Mouse (Mus musculus): ENCODE measurements around the gene Lmod2. TPM values are rescaled to one million over a fixed set of nuclear protein-coding genes. Genes with fewer than 3 reads are reported as not detected.

Gene Lmod2
- polyA plus RNA-seq, 1 experiment from 2014 or later: not detected

- Histone ChIP-seq H3K27me3 (ENCODE audit: control insufficient read depth, insufficient read depth, low read length) (no peaks in the 10 kb centered on the region), H3K4me1 (ENCODE audit: control insufficient read depth, insufficient read depth, low read length) (no peaks in the 10 kb centered on the region), H3K4me2 (ENCODE audit: low read depth, severe bottlenecking) (no peak overlapping the region), H3K27ac (replicated peaks; ENCODE audit: low read depth, low read length) (no peak overlapping the region), H3K9ac (ENCODE audit: low read length) (no peak overlapping the region), H3K4me3 (ENCODE audit: low read depth, low read length) (no peak overlapping the region), H3K9me3 (ENCODE audit: control insufficient read depth, low read length) (no peaks in the 10 kb centered on the region), H3K36me3 (ENCODE audit: control insufficient read depth, insufficient read depth, low read length) (peaks cover 4% of the 10 kb centered on the region; the same call in 1 of the 2 replicates)
- DNase-seq (ENCODE audit: low spot score) (no peak), ATAC-seq (ENCODE audit: insufficient number of reproducible peaks, low FRiP score, low TSS enrichment, low read depth) (no peak)
- WGBS: 93% methylated on average over 4 of the region's 4 CpGs
These were observed 16.4 kb downstream of the Lmod2 start for GRCm38 (mm10) chr6:24613918-24614317.

- Histone ChIP-seq H3K4me1 (ENCODE audit: control insufficient read depth, insufficient read depth, low read length) (no peaks in the 10 kb centered on the region), H3K4me3 (ENCODE audit: low read depth, low read length) (no peak overlapping the region), H3K27ac (replicated peaks; ENCODE audit: low read depth, low read length) (no peak overlapping the region), H3K9ac (ENCODE audit: low read length) (no peak overlapping the region), H3K9me3 (ENCODE audit: control insufficient read depth, low read length) (no peaks in the 10 kb centered on the region), H3K4me2 (ENCODE audit: low read depth, severe bottlenecking) (no peak overlapping the region), H3K36me3 (ENCODE audit: control insufficient read depth, insufficient read depth, low read length) (peaks cover 4% of the 10 kb centered on the region; the same call in 1 of the 2 replicates), H3K27me3 (ENCODE audit: control insufficient read depth, insufficient read depth, low read length) (no peaks in the 10 kb centered on the region)
- 84% methylated on average over 4 of the region's 4 CpGs for WGBS
- ATAC-seq (ENCODE audit: insufficient number of reproducible peaks, low FRiP score, low TSS enrichment, low read depth) (no peak), DNase-seq (ENCODE audit: low spot score) (no peak)
These were observed 19.2 kb downstream of the Lmod2 start for GRCm38 (mm10) chr6:24616746-24617145.

DNA sequence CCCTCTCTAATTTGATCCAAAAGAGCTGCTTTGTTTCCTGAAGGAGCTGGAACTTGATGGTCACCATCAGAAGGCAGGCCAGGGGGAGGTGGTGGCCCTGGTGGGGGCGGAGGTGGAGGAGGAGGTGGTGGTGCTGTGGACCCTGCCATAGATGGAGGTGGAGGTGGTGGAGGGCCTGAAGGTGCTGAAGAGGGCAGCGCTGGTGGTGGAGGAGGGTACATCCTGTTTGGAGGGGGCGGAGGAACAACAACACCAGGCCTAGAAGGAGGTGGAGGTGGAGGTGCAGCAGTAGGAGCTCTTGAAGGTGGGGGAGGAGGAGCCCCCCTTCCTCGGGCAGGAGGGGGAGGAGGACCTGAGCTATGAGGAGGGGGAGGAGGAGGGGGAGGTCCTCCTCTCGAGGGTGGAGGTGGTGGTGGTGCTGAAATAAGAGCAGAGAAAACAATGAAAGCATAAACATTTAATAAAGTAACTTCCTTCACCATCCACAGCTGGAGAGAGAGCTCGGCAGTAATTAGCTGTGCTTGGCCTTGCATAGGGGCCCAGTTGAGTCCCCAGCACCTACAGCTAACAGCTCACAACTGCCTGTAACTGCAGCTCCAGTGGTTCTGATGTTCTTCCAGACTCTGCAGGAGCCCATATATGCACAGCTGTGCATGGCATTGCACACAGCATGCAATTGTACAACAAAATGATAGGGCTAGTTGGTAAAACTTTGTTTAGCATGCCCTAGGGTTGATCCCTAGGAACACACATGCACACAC, 21.9 kb downstream of the Lmod2 start:
- no peaks in the 10 kb centered on the region for H3K27me3 ChIP-seq (ENCODE audit: control insufficient read depth, insufficient read depth, low read length)
- ATAC-seq (ENCODE audit: insufficient number of reproducible peaks, low FRiP score, low TSS enrichment, low read depth) (peak; percentile 60; the same call in 1 of the 2 replicates), DNase-seq (ENCODE audit: low spot score) (no peak)
- H3K4me2 ChIP-seq (ENCODE audit: low read depth, severe bottlenecking): no peak overlapping the region
- WGBS: 64% methylated on average over 6 of the region's 6 CpGs
- H3K9ac ChIP-seq (ENCODE audit: low read length): no peak overlapping the region
- no peaks in the 10 kb centered on the region for H3K4me1 ChIP-seq (ENCODE audit: control insufficient read depth, insufficient read depth, low read length)
- no peak overlapping the region for H3K4me3 ChIP-seq (ENCODE audit: low read depth, low read length)
- no peak overlapping the region for H3K27ac ChIP-seq (replicated peaks; ENCODE audit: low read depth, low read length)
- no peaks in the 10 kb centered on the region for H3K9me3 ChIP-seq (ENCODE audit: control insufficient read depth, low read length)
- H3K36me3 ChIP-seq (ENCODE audit: control insufficient read depth, insufficient read depth, low read length): 0 out of 2 replicates have a peak, but pooled peaks cover 2% of the 10 kb centered on the region

DNA sequence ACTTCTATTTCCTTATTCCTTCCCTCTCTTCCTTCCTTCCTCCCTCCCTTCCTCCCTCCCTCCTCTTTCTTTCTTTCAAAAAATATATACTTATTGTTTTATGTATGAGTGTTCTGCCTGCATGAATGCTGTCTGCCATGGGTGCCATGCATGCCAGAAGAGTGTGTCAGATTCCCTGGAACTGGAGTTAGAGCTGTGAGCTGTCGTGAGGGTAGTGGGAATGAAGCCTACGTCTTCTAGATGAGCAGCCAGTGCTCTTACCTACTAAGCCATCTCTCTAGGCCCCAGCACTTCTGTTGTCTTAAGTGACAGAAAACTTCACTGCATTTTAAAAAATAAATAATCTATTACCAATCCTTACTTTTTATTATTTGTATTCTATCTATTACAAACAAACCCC, 23.4 kb downstream of the Lmod2 start:
- Histone ChIP-seq H3K36me3 (ENCODE audit: control insufficient read depth, insufficient read depth, low read length) (peaks cover 4% of the 10 kb centered on the region; the same call in 1 of the 2 replicates), H3K4me2 (ENCODE audit: low read depth, severe bottlenecking) (no peak overlapping the region), H3K4me3 (ENCODE audit: low read depth, low read length) (no peak overlapping the region), H3K9me3 (ENCODE audit: control insufficient read depth, low read length) (no peaks in the 10 kb centered on the region), H3K27ac (replicated peaks; ENCODE audit: low read depth, low read length) (no peak overlapping the region), H3K9ac (ENCODE audit: low read length) (no peak overlapping the region), H3K27me3 (ENCODE audit: control insufficient read depth, insufficient read depth, low read length) (no peaks in the 10 kb centered on the region), H3K4me1 (ENCODE audit: control insufficient read depth, insufficient read depth, low read length) (no peaks in the 10 kb centered on the region)
- 83% methylated on average over 2 of the region's 2 CpGs for WGBS
- ATAC-seq (ENCODE audit: insufficient number of reproducible peaks, low FRiP score, low TSS enrichment, low read depth) (no peak), DNase-seq (ENCODE audit: low spot score) (no peak)

GRCm38 (mm10) chr6:24622098-24622497, 24.5 kb downstream of the Lmod2 start:
- H3K27me3 ChIP-seq (ENCODE audit: control insufficient read depth, insufficient read depth, low read length): no peaks in the 10 kb centered on the region
- no peak overlapping the region for H3K4me2 ChIP-seq (ENCODE audit: low read depth, severe bottlenecking)
- no peak for DNase-seq (ENCODE audit: low spot score)
- no peak overlapping the region for H3K4me3 ChIP-seq (ENCODE audit: low read depth, low read length)
- H3K4me1 ChIP-seq (ENCODE audit: control insufficient read depth, insufficient read depth, low read length): no peaks in the 10 kb centered on the region
- no peak overlapping the region for H3K27ac ChIP-seq (replicated peaks; ENCODE audit: low read depth, low read length)
- 91% methylated on average over 2 of the region's 2 CpGs for WGBS
- no peak for ATAC-seq (ENCODE audit: insufficient number of reproducible peaks, low FRiP score, low TSS enrichment, low read depth)
- no peak overlapping the region for H3K9ac ChIP-seq (ENCODE audit: low read length)
- H3K9me3 ChIP-seq (ENCODE audit: control insufficient read depth, low read length): no peaks in the 10 kb centered on the region
- peaks cover 4% of the 10 kb centered on the region; the same call in 1 of the 2 replicates for H3K36me3 ChIP-seq (ENCODE audit: control insufficient read depth, insufficient read depth, low read length)

DNA sequence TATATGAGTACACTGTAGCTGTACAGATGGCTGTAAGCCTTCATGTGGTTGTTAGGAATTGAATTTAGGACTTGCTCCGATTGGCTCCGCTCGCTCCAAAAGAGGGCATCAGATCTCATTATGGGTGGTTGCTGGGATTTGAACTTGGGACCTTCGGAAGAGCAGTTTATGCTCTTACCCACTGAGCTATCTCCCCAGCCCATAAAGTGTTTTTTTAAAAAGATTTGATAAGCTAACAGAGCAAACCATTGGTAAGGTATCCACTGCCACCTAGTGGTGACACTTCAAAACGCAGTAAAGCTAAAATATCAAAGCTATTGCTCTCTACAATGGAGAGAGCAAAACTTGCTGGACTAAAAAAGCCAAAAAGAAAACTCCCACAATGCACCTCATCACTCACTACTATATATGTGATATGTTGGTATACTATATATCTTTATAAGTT, 30.0 kb downstream of the Lmod2 start:
- 70% methylated on average over 5 of the region's 5 CpGs for WGBS
- Histone ChIP-seq H3K4me3 (ENCODE audit: low read depth, low read length) (no peak overlapping the region), H3K4me2 (ENCODE audit: low read depth, severe bottlenecking) (no peak overlapping the region), H3K9me3 (ENCODE audit: control insufficient read depth, low read length) (no peaks in the 10 kb centered on the region), H3K9ac (ENCODE audit: low read length) (no peak overlapping the region), H3K27ac (replicated peaks; ENCODE audit: low read depth, low read length) (no peak overlapping the region), H3K36me3 (ENCODE audit: control insufficient read depth, insufficient read depth, low read length) (peaks cover 4% of the 10 kb centered on the region; the same call in 1 of the 2 replicates), H3K4me1 (ENCODE audit: control insufficient read depth, insufficient read depth, low read length) (no peaks in the 10 kb centered on the region), H3K27me3 (ENCODE audit: control insufficient read depth, insufficient read depth, low read length) (no peaks in the 10 kb centered on the region)
- DNase-seq (ENCODE audit: low spot score) (peak; percentile 59), ATAC-seq (ENCODE audit: insufficient number of reproducible peaks, low FRiP score, low TSS enrichment, low read depth) (peak; percentile 44; the same call in 1 of the 2 replicates)

- Histone ChIP-seq H3K4me2 (ENCODE audit: low read depth, severe bottlenecking) (no peak overlapping the region), H3K9me3 (ENCODE audit: control insufficient read depth, low read length) (no peaks in the 10 kb centered on the region), H3K9ac (ENCODE audit: low read length) (no peak overlapping the region), H3K36me3 (ENCODE audit: control insufficient read depth, insufficient read depth, low read length) (peaks cover 4% of the 10 kb centered on the region; the same call in 1 of the 2 replicates), H3K27me3 (ENCODE audit: control insufficient read depth, insufficient read depth, low read length) (no peaks in the 10 kb centered on the region), H3K4me1 (ENCODE audit: control insufficient read depth, insufficient read depth, low read length) (no peaks in the 10 kb centered on the region), H3K4me3 (ENCODE audit: low read depth, low read length) (no peak overlapping the region), H3K27ac (replicated peaks; ENCODE audit: low read depth, low read length) (no peak overlapping the region)
- DNase-seq (ENCODE audit: low spot score) (no peak), ATAC-seq (ENCODE audit: insufficient number of reproducible peaks, low FRiP score, low TSS enrichment, low read depth) (no peak)
- WGBS: 93% methylated on average over 1 of the region's 1 CpGs
These were observed 30.9 kb downstream of the Lmod2 start for GRCm38 (mm10) chr6:24628499-24628898.

GRCm38 (mm10) chr6:24632061-24632460, 34.5 kb downstream of the Lmod2 start:
- 83% methylated on average over 4 of the region's 4 CpGs for WGBS
- no peak for ATAC-seq (ENCODE audit: insufficient number of reproducible peaks, low FRiP score, low TSS enrichment, low read depth)
- H3K4me2 ChIP-seq (ENCODE audit: low read depth, severe bottlenecking): no peak overlapping the region
- H3K9me3 ChIP-seq (ENCODE audit: control insufficient read depth, low read length): no peaks in the 10 kb centered on the region
- H3K4me3 ChIP-seq (ENCODE audit: low read depth, low read length): no peak overlapping the region
- H3K36me3 ChIP-seq (ENCODE audit: control insufficient read depth, insufficient read depth, low read length): peaks cover 4% of the 10 kb centered on the region; the same call in 1 of the 2 replicates
- no peaks in the 10 kb centered on the region for H3K27me3 ChIP-seq (ENCODE audit: control insufficient read depth, insufficient read depth, low read length)
- no peak overlapping the region for H3K9ac ChIP-seq (ENCODE audit: low read length)
- H3K27ac ChIP-seq (replicated peaks; ENCODE audit: low read depth, low read length): no peak overlapping the region
- no peaks in the 10 kb centered on the region for H3K4me1 ChIP-seq (ENCODE audit: control insufficient read depth, insufficient read depth, low read length)
- no peak for DNase-seq (ENCODE audit: low spot score)
